Mouse (Mus musculus): ENCODE data around the gene Cerk.

GRCm38 (mm10) chr15:86172526-86172925 lies 13.4 kb downstream of the Cerk start:
- TF ChIP-seq POLR2A (IDR thresholded peaks at IDR 0.05; ENCODE audit: borderline replicate concordance, control insufficient read depth, low read depth, low read length) (no peak), CTCF (IDR thresholded peaks at IDR 0.05; ENCODE audit: control insufficient read depth, insufficient read depth, low read length) (no peak)

Measured in bone marrow, adult 2 months (tissue).